Mouse (Mus musculus): ENCODE data around the gene Nlgn1.

Nlgn1 gene

DNA sequence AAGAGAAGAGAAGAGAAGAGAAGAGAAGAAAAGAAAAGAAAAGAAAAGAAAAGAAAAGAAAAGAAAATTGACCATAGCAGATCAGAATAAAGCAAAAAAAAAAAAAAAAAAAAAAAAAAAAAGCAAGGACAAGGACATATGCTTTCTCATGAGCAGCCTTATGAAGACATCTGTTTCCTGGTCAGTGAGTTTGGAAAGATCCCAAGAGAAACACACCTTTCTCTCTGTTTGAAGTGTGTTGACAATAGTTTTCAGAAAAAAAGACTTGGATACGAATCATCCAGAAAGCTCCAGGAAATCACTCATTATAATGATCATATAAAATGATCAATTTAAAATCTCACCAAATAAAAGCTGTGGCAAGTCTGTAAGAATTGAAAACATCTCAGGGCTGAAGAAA lies 230.0 kb downstream of the Nlgn1 start:
- Histone ChIP-seq H3K4me1 (replicated peaks; ENCODE audit: low read depth, low read length) (no peaks in the 10 kb centered on the region), H3K27me3 (ENCODE audit: insufficient read depth, low read length) (peaks cover 2% of the 10 kb centered on the region; the same call in 1 of the 2 replicates), H3K36me3 (ENCODE audit: insufficient read depth, low read length) (no peaks in the 10 kb centered on the region), H3K4me3 (replicated peaks; ENCODE audit: low read length) (no peak overlapping the region), H3K9me3 (ENCODE audit: low read length) (no peaks in the 10 kb centered on the region)
- TF ChIP-seq POU5F1 (IDR thresholded peaks at IDR 0.05; ENCODE audit: borderline replicate concordance, low read length) = no peak

DNA sequence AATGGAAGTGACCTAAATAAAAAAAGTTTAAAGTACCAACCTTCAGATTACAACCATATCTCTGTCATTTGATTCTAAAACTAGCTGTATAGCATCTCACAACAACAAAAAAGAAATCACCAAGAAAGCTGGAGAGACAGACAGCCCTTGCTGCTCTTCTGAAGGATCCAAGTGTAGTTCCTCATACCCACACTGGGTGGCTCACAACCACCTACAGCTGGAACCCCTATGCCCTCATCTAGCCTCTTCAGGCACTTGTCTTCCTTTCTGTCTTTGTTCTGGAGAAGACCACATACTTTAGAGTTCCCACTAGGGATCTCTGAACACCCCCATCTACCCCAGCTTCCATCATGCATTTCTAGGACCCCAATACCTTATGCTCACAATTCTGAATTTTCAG lies 236.7 kb downstream of the Nlgn1 start:
- no peaks in the 10 kb centered on the region for H3K4me1 ChIP-seq (replicated peaks; ENCODE audit: low read depth, low read length)
- TF ChIP-seq NANOG (IDR thresholded peaks at IDR 0.05; ENCODE audit: borderline replicate concordance, low read length) (no peak), CTCF (conservative IDR thresholded peaks at IDR 0.05; ENCODE audit: low read length) (peak; percentile 43)
- H3K9me3 ChIP-seq (ENCODE audit: low read length) = no peaks in the 10 kb centered on the region
- no peaks in the 10 kb centered on the region for H3K36me3 ChIP-seq (ENCODE audit: insufficient read depth, low read length)
- H3K27me3 ChIP-seq (ENCODE audit: insufficient read depth, low read length) = peaks cover 2% of the 10 kb centered on the region; the same call in 1 of the 2 replicates
- no peak overlapping the region for H3K4me3 ChIP-seq (replicated peaks; ENCODE audit: low read length)

DNA sequence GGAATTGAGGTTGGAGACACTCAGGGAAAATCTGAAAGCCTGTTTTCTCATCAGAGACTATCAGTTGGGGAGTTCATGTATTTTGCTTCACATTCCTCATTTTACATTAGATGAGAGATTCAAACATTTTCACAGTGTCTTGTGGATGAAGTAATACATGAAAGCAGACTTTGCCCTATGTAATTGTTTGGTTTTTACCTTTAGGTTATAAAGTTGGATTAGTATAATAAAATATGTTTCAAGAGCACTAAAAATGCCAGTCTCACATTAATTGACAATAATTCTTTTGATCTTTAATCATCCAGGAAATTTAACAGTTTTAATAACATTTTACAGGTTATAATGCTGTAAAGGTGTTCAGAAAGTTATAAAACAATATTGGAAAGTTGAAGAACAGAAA lies 262.9 kb downstream of the Nlgn1 start:
- Histone ChIP-seq H3K27me3 (ENCODE audit: insufficient read depth, low read length) (no peaks in the 10 kb centered on the region), H3K4me3 (replicated peaks; ENCODE audit: low read length) (no peak overlapping the region), H3K36me3 (ENCODE audit: insufficient read depth, low read length) (no peaks in the 10 kb centered on the region), H3K4me1 (replicated peaks; ENCODE audit: low read depth, low read length) (no peaks in the 10 kb centered on the region), H3K9me3 (ENCODE audit: low read length) (no peaks in the 10 kb centered on the region)
- no peak for TF ChIP-seq CTCF (conservative IDR thresholded peaks at IDR 0.05; ENCODE audit: low read length)
- TF ChIP-seq NANOG (IDR thresholded peaks at IDR 0.05; ENCODE audit: borderline replicate concordance, low read length) = no peak

DNA sequence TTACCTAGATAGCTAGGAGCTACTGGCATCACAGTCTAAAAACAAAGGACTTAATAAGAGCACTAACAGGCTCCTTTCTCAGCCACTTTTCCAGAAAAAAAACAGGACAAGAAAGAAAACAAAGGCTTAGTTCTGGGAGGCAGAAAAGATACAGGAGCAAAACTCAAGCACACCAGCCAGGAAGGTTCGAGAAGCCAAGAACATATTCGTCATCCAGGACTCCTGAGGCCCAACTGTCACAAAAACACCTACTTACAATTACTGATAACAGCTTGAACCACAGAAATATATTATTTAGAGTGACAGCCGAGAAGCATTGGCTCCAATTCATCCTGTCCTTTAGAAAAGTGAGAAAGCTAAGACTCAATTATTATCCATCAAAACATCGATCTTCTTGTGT lies 281.5 kb downstream of the Nlgn1 start:
- H3K4me1 ChIP-seq (replicated peaks; ENCODE audit: low read depth, low read length) = no peaks in the 10 kb centered on the region
- no peaks in the 10 kb centered on the region for H3K36me3 ChIP-seq (ENCODE audit: insufficient read depth, low read length)
- no peaks in the 10 kb centered on the region for H3K27me3 ChIP-seq (ENCODE audit: insufficient read depth, low read length)
- H3K4me3 ChIP-seq (replicated peaks; ENCODE audit: low read length) = no peak overlapping the region
- TF ChIP-seq POU5F1 (IDR thresholded peaks at IDR 0.05; ENCODE audit: borderline replicate concordance, low read length) = no peak
- no peak for TF ChIP-seq CTCF (conservative IDR thresholded peaks at IDR 0.05; ENCODE audit: low read length)
- TF ChIP-seq NANOG (IDR thresholded peaks at IDR 0.05; ENCODE audit: borderline replicate concordance, low read length) = no peak
- H3K9me3 ChIP-seq (ENCODE audit: low read length) = no peaks in the 10 kb centered on the region

DNA sequence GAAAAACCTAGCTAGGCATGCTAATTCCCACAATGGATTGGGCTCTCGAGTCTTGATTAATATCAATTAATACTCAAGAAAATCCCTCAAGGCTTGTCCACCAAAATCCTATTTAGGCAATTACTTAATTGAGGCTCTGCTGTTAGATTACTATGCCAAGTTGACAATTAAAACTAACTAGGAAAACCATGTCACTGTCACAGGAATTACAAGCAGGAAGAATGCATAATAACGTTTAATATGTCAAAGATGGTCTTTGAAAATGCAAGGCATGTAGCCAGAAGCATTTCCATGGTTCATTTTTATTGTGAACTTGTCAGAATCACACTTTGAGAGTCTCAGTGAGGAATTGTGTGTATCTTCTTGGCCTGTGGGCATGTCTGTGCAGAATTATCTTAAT lies 289.3 kb downstream of the Nlgn1 start:
- Histone ChIP-seq H3K36me3 (ENCODE audit: insufficient read depth, low read length) (no peaks in the 10 kb centered on the region), H3K9me3 (ENCODE audit: low read length) (no peaks in the 10 kb centered on the region), H3K27me3 (ENCODE audit: insufficient read depth, low read length) (no peaks in the 10 kb centered on the region), H3K4me3 (replicated peaks; ENCODE audit: low read length) (no peak overlapping the region), H3K4me1 (replicated peaks; ENCODE audit: low read depth, low read length) (peaks cover 5% of the 10 kb centered on the region; the same call in 1 of the 2 replicates)
- TF ChIP-seq CTCF (conservative IDR thresholded peaks at IDR 0.05; ENCODE audit: low read length) = no peak
- no peak for TF ChIP-seq NANOG (IDR thresholded peaks at IDR 0.05; ENCODE audit: borderline replicate concordance, low read length)

DNA sequence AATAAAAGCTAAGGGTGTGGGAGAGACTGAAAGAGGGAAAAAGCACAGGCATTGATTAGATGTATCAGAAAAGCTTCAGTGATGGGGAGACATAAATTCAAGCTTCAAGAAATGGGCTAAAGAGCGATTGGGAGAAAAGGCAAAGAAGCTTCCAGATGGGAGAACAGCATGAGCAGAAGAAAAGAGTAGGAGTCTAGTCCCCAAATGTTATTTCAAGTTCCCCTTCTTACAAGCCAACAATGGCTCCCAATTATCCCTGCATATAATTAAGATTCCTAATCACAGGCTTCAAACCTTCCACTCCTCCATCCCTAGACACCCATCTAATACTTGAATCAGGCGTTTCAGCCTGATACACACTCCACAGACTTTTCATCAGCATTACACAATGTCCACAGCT lies 292.6 kb downstream of the Nlgn1 start:
- Histone ChIP-seq H3K4me1 (replicated peaks; ENCODE audit: low read depth, low read length) (peaks cover 3% of the 10 kb centered on the region; the same call in 1 of the 2 replicates), H3K27me3 (ENCODE audit: insufficient read depth, low read length) (no peaks in the 10 kb centered on the region), H3K36me3 (ENCODE audit: insufficient read depth, low read length) (no peaks in the 10 kb centered on the region), H3K4me3 (replicated peaks; ENCODE audit: low read length) (no peak overlapping the region), H3K9me3 (ENCODE audit: low read length) (no peaks in the 10 kb centered on the region)
- TF ChIP-seq POU5F1 (IDR thresholded peaks at IDR 0.05; ENCODE audit: borderline replicate concordance, low read length) = no peak
- TF ChIP-seq NANOG (IDR thresholded peaks at IDR 0.05; ENCODE audit: borderline replicate concordance, low read length) = no peak
- no peak for TF ChIP-seq CTCF (conservative IDR thresholded peaks at IDR 0.05; ENCODE audit: low read length)

DNA sequence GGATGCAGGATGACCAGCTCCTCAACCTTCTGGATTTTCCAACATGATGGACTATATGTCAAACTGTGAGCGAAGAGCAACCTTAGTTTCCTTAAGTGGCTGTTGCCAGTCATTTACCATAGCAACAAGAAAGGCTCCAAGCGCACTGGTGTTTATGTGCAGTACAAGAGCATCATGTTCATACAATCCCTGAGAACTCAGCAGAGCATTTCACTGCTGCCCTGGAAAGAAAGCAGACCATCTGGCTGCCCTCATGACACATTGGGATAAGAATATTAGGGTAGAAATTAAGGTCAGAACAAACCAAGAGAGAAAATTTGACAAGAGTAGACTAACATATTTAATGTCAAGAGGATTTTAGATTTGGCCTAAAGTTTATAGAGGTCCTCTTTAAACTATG lies 306.2 kb downstream of the Nlgn1 start:
- TF ChIP-seq NANOG (IDR thresholded peaks at IDR 0.05; ENCODE audit: borderline replicate concordance, low read length) (no peak), POU5F1 (IDR thresholded peaks at IDR 0.05; ENCODE audit: borderline replicate concordance, low read length) (no peak), CTCF (conservative IDR thresholded peaks at IDR 0.05; ENCODE audit: low read length) (no peak)
- Histone ChIP-seq H3K9me3 (ENCODE audit: low read length) (no peaks in the 10 kb centered on the region), H3K27me3 (ENCODE audit: insufficient read depth, low read length) (no peaks in the 10 kb centered on the region), H3K36me3 (ENCODE audit: insufficient read depth, low read length) (no peaks in the 10 kb centered on the region), H3K4me3 (replicated peaks; ENCODE audit: low read length) (no peak overlapping the region), H3K4me1 (replicated peaks; ENCODE audit: low read depth, low read length) (no peaks in the 10 kb centered on the region)

DNA sequence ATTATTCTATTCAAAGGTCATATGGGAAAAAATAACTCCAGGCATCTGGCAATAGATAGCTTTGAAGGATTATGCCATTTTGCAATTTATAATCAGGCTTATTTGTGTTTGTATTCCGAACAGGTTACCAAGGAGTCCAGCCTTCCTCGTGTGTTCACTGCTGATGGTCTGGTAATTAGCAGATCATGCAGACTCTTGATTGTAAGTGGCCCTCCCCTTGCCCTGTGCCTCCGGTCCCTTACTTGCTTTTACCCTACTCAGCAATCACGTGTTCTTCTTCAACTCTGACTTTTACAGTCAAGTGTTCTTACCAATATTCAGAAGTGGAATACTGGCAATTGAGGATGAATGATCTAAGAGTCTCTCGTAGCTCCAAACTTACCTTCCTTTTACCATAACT lies 309.0 kb downstream of the Nlgn1 start:
- no peaks in the 10 kb centered on the region for H3K9me3 ChIP-seq (ENCODE audit: low read length)
- no peak overlapping the region for H3K4me3 ChIP-seq (replicated peaks; ENCODE audit: low read length)
- TF ChIP-seq POU5F1 (IDR thresholded peaks at IDR 0.05; ENCODE audit: borderline replicate concordance, low read length) = no peak
- TF ChIP-seq NANOG (IDR thresholded peaks at IDR 0.05; ENCODE audit: borderline replicate concordance, low read length) = no peak
- TF ChIP-seq CTCF (conservative IDR thresholded peaks at IDR 0.05; ENCODE audit: low read length) = no peak
- no peaks in the 10 kb centered on the region for H3K27me3 ChIP-seq (ENCODE audit: insufficient read depth, low read length)
- no peaks in the 10 kb centered on the region for H3K4me1 ChIP-seq (replicated peaks; ENCODE audit: low read depth, low read length)
- no peaks in the 10 kb centered on the region for H3K36me3 ChIP-seq (ENCODE audit: insufficient read depth, low read length)

DNA sequence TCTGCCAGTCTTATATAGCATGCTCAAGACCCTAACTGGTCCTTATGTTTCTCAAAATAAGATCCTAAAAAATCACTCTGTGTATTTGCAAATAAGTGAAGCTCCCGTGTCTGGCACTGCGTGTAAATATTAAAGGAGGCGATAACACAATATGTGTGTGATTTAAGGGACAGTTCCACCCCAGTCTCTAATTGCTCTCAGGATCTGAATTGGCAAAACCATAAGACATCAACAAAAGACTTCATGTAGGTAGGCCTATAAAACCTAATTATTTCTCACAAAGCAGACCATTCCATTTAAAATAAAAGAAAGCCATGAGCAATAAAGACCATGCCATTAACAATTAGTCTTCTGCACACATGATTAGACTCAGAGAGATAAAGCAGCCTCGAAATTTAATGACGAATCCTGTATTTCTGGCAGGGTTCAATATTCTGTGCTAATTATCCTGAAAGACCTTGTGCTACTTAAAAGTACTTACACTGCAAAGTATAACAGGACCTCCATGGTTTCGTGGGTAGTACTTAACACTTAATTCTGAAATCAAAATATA lies 310.6 kb downstream of the Nlgn1 start:
- no peaks in the 10 kb centered on the region for H3K4me1 ChIP-seq (replicated peaks; ENCODE audit: low read depth, low read length)
- TF ChIP-seq POU5F1 (IDR thresholded peaks at IDR 0.05; ENCODE audit: borderline replicate concordance, low read length) = no peak
- no peak for TF ChIP-seq CTCF (conservative IDR thresholded peaks at IDR 0.05; ENCODE audit: low read length)
- no peak for TF ChIP-seq NANOG (IDR thresholded peaks at IDR 0.05; ENCODE audit: borderline replicate concordance, low read length)
- H3K9me3 ChIP-seq (ENCODE audit: low read length) = no peaks in the 10 kb centered on the region
- no peaks in the 10 kb centered on the region for H3K27me3 ChIP-seq (ENCODE audit: insufficient read depth, low read length)
- H3K4me3 ChIP-seq (replicated peaks; ENCODE audit: low read length) = no peak overlapping the region
- no peaks in the 10 kb centered on the region for H3K36me3 ChIP-seq (ENCODE audit: insufficient read depth, low read length)
